Mouse (Mus musculus): Measurements from ENCODE around the gene Dlgap4.

- TF ChIP-seq CTCF (IDR thresholded peaks at IDR 0.05; ENCODE audit: low read depth, low read length): no peak
- TF ChIP-seq TAL1 (conservative IDR thresholded peaks at IDR 0.05; ENCODE audit: low read depth, low read length): no peak
- no peak for TF ChIP-seq GATA1 (IDR thresholded peaks at IDR 0.05; ENCODE audit: borderline replicate concordance, low read length)
- TF ChIP-seq POLR2AphosphoS5 (IDR thresholded peaks at IDR 0.05; ENCODE audit: insufficient replicate concordance, low read depth, low read length): no peak
- no peak for TF ChIP-seq GATA2 (IDR thresholded peaks at IDR 0.05; ENCODE audit: borderline replicate concordance, low read depth, low read length)
Observed at GRCm38 (mm10) chr2:156784016-156784585, 170.6 kb downstream of the Dlgap4 start.

Measured in G1E (cell line).